Mouse (Mus musculus) retina, postnatal 7 days (tissue): ENCODE data around the gene Anxa2.
A peak's percentile ranks its signal among the peaks of the same experiment; 100 is the strongest.

Source experiments
- DNase-seq: peaks from one replicate; pipeline ENCODE4 v3.0.0-alpha.2; 2012; ENCODE audit warnings: low read depth, low spot score

Gene Anxa2

DNA sequence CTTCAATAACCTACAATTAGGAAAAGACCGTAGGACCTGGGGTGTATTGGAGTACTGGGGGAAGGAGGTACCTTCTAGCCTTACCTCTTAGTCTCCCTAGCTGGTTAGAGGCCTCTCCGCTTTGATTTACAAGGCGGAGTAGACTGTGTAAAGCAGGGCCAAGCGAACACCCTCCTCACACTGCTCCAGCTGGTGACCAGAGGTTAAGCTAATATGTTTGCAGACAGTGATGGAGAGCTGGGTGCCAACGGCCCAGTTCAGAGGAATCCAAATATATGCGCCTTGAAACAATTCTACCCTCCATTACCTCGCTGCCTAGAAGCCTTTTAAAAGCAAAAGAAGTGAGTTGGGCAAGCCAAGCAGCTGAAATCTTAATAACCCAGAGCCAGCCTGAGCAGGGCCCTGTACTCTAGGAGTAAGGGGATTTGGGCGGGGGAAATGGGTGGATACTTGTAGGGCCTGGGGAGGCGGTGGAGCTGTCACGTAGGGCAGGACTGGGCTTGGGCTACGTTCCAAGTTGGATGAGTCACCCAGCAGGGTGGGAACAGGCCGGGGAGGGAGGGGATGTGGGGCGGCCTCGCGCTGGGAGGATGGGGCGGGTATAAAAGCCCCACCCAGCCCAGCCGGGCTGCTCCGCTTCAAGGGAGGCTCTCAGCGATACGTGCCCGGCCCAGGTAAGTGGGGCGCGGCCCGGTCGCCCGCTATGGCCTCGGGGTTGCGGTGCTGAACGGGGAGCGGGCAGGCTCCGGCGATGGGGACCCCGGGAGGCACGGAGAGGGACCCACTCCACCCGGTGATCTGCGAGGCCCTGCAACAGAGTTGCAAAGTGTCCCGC is at the start of gene Anxa2:
TSS of gene Anxa2 (plus strand) at position 555 of the 835 bp plus-strand sequence.
- DNase-seq = peak; percentile 39

GRCm38 (mm10) chr9:69404671-69405070 is 48.7 kb upstream of the Anxa2 start:
- no peak for DNase-seq

DNA sequence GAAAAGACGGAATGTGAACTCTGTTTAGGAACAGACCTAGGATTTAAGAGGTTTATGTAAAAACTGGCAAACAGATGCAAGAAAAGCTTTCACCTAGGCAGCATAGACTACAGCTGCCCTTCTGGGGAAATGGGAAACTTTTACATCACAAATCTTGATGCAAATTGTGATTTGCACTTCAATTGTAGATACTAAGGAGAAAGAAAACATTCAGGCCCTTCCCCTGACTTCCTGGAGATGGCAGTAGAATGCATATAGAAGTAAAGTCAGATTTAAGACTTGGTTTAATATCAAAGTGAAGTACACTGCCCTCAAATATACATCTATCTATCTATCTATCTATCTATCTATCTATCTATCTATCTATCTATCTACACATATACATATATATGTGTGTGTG is 33.9 kb upstream of the Anxa2 start:
- DNase-seq = no peak

GRCm38 (mm10) chr9:69430531-69430930 is 22.9 kb upstream of the Anxa2 start:
- no peak for DNase-seq

- DNase-seq = no peak
Observed at GRCm38 (mm10) chr9:69431863-69432555, 21.4 kb upstream of the Anxa2 start.

- no peak for DNase-seq
Observed at GRCm38 (mm10) chr9:69435194-69435593, 18.2 kb upstream of the Anxa2 start.

DNA sequence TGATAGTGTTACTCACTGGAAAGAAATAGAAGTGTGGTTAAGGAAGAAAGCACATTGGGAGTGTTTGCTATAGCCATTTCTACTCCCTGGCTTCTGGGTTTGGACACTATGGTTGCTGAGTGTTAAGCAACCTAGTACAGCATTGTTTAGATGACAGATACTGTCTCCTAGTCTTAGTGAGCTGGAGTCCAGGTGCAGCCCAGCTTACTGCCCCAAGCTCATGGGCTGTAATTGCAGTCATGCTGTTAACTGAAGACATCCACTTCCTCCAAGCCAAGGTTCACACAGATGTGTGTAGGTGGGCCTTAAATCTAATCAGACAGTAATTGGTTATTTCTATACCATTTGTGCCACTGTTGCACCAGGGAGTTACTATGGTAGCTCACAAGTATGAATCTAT is 17.8 kb upstream of the Anxa2 start:
- no peak for DNase-seq

- no peak for DNase-seq
Observed at GRCm38 (mm10) chr9:69439805-69440357, 13.5 kb upstream of the Anxa2 start.

- no peak for DNase-seq
Observed at GRCm38 (mm10) chr9:69442471-69443038, 10.9 kb upstream of the Anxa2 start.

- no peak for DNase-seq
Observed at GRCm38 (mm10) chr9:69443203-69443602, 10.2 kb upstream of the Anxa2 start.

DNA sequence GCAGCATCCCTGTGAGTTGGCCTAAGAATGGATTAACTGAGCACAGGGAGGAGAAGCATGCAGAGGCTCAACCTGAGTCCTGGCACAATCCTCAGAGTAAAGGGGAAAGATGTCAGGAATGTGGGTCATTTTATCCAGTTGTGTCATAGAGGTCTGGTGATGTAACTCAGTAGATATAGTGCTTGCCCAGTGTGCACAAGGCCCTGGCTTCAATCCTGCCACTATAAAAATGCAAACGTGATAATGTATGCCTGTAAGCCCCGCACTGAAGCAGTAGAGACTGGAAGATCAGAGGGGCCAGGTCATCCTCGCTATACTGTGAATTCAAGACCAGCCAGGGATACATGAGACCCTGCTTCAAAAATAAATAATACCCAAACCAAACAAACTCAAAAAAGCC is 4.6 kb upstream of the Anxa2 start:
- DNase-seq = no peak

DNA sequence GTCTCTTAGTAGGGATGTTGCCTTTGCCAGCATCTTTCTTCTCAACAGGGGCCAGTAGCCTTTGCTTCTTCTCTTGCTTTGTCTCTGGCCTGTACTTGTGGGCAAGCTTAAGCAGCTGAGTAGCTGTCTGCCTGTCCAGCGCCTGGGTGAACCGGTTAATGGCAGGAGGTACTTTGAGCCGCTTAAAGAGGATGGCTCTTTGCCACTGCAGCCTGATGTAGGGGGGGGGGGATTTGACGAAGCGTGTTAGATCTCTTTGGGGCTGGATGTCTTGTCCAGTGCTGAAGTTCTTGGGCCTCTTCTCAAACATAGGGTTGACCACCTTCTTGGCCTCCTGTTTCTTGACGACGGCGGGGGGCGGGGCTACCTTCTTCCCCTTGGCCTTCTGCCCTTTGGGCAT is 2.8 kb upstream of the Anxa2 start:
- DNase-seq = peak; percentile 16

GRCm38 (mm10) chr9:69451886-69452810 is 1.3 kb upstream of the Anxa2 start:
- DNase-seq = no peak

DNA sequence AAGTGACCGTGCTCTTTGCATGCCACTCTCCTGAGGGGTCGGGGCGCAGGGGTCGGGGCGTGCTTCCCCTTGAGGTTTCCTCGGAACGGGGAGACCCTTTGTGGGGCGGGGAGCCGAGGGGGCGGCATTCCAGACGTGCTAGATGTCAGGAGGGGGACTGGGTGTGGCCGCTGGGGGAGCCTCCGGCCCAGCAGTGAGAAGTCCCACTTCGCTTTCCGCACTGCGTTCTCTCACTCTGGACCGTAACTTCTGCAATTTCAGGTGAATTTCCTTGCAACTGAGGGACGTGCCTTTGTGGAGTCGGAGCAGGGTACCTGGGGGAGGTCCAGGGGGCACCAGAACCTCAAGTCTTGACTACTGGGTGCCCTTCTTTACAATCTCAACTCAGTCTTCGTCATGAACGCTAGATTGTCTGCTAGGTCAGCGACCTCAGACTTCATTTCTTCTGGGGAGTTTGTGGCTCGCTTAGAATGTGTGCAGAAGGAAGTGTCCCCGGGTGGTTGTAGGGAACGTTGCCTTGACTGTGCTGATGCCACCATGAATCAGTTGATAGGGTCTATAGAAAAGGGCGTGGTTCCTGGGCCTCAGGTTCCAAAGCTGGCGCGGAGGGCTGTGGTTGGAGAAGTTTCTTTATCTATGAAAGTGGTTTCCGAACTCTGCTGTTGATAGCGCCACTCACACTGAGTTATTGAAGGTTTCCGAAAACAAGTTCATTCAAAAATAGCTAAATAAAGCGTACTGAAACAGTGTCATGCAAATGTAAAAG is 664 bp downstream of the Anxa2 start:
- no peak for DNase-seq

GRCm38 (mm10) chr9:69454691-69455090 is 1.3 kb downstream of the Anxa2 start:
- no peak for DNase-seq

GRCm38 (mm10) chr9:69455391-69455790 is 2.0 kb downstream of the Anxa2 start:
- DNase-seq = no peak

- DNase-seq = no peak
Observed at GRCm38 (mm10) chr9:69456406-69457075, 3.1 kb downstream of the Anxa2 start.

GRCm38 (mm10) chr9:69457143-69457542 is 3.7 kb downstream of the Anxa2 start:
- no peak for DNase-seq

GRCm38 (mm10) chr9:69457747-69458625 is 4.6 kb downstream of the Anxa2 start:
- DNase-seq = no peak
